Mouse (Mus musculus) embryonic facial prominence, embryonic 14.5 days (tissue): Measurements from ENCODE around the gene Lgalsl. TPM values are rescaled to one million over a fixed set of nuclear protein-coding genes. Genes with fewer than 3 reads are reported as not detected.

Experiments used
- ATAC-seq: fragments of 200-750 bp; cut with Nextera tagmentation; 2 replicates; pipeline ENCODE4 v1.8.0; 2017; ENCODE audit warnings: low read depth, moderate number of reproducible peaks, moderate TSS enrichment
- DNase-seq: peaks from one replicate; pipeline ENCODE4 v3.0.0-alpha.2; 2015; ENCODE audit warnings: low spot score
- H3K27ac ChIP-seq: fragments of 300-500 bp; sonication (generic); replicated peaks from 2 replicates; pipeline ENCODE4 v1.5.1; 2014; ENCODE audit warnings: low read depth, mild to moderate bottlenecking, low read length, moderate library complexity
- H3K27me3 ChIP-seq: fragments of 300-500 bp; sonication (generic); replicated peaks from 2 replicates; pipeline ENCODE4 v1.6.1; 2014; ENCODE audit warnings: low read length; ENCODE audit not compliant: control insufficient read depth, insufficient read depth
- H3K36me3 ChIP-seq: fragments of 300-500 bp; sonication (generic); 2 replicates; pipeline ENCODE4 v1.6.1; 2014; ENCODE audit warnings: low read length, mixed read lengths; ENCODE audit not compliant: control insufficient read depth, insufficient read depth
- H3K4me1 ChIP-seq: fragments of 300-500 bp; sonication (generic); 2 replicates; pipeline ENCODE4 v1.6.1; 2014; ENCODE audit warnings: antibody characterized with exemption, low read length; ENCODE audit not compliant: control insufficient read depth, insufficient read depth
- H3K4me2 ChIP-seq: fragments of 300-500 bp; sonication (generic); 2 replicates; pipeline ENCODE4 v1.6.1; 2014; ENCODE audit warnings: low read depth, mild to moderate bottlenecking, low read length, moderate library complexity, mixed read lengths
- H3K4me3 ChIP-seq: fragments of 300-500 bp; sonication (generic); 2 replicates; pipeline ENCODE4 v1.5.1; 2014; ENCODE audit warnings: low read depth, mild to moderate bottlenecking, low read length
- H3K9ac ChIP-seq: fragments of 300-500 bp; sonication (generic); 2 replicates; pipeline ENCODE4 v1.6.1; 2014; ENCODE audit warnings: low read depth, mild to moderate bottlenecking, low read length, moderate library complexity, mixed read lengths
- H3K9me3 ChIP-seq: fragments of 300-500 bp; sonication (generic); 2 replicates; pipeline ENCODE4 v1.6.1; 2016; ENCODE audit warnings: low read length; ENCODE audit not compliant: control insufficient read depth
- whole genome bisulfite sequencing: fragments of 180-500 bp; shearing (Covaris S2); extraction: QIAGEN DNeasy Blood & Tissue Kit; methylation state at CpG from one replicate; pipeline ENCODE4 v1.1.7; 2014; 5-methylcytosine and 5-hydroxymethylcytosine counted together
- polyA plus RNA-seq: library from polyadenylated mRNA; unstranded; fragments of >200 nt; fragmentation: Nextera tagmentation; extraction: Ambion mirVana; gene quantifications from 2 replicates; pipeline ENCODE4 v1.2.1, GENCODE M21; 2014

The Lgalsl gene
- polyA plus RNA-seq, 1 experiment from 2014 or later = 54.9 TPM

DNA sequence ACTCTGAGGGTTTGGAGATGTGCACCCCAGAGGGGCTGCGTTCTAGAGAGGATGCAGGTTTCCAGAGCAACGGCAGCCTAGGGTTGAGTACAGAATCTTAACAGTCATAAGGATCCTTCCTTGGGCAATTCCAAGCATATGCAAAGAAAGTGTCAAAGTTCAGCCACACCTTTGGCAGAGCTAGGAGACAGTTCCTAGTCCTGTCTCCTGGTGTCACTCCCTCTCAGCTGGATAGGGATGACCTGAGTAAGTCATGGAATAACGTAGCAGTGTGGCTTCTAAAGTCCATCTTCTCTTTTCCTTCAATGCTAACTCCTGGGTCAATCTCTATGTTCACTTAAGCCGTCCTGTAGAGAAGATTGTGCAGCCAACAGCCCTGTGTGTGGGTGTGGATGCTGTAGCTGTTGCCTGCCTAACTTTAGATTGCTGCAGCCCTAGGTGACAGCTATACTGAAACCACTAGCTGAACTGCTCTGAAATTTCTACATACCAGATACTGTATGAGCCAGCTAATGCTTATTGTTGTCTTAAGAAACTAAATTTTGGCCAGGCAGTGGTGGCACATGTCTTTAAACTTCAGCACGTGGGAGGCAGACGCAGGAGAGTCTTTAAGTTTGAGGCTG lies 16.8 kb downstream of the Lgalsl start:
- H3K4me2 ChIP-seq = no peak overlapping the region
- ATAC-seq (no peak), DNase-seq (no peak)
- 81% methylated on average over 6 of the region's 6 CpGs for WGBS
- H3K27ac ChIP-seq = no peak overlapping the region
- H3K9me3 ChIP-seq = no peaks in the 10 kb centered on the region
- H3K4me3 ChIP-seq = no peak overlapping the region
- no peak overlapping the region for H3K9ac ChIP-seq
- no peaks in the 10 kb centered on the region for H3K4me1 ChIP-seq
- H3K27me3 ChIP-seq = no peaks in the 10 kb centered on the region
- no peaks in the 10 kb centered on the region for H3K36me3 ChIP-seq

DNA sequence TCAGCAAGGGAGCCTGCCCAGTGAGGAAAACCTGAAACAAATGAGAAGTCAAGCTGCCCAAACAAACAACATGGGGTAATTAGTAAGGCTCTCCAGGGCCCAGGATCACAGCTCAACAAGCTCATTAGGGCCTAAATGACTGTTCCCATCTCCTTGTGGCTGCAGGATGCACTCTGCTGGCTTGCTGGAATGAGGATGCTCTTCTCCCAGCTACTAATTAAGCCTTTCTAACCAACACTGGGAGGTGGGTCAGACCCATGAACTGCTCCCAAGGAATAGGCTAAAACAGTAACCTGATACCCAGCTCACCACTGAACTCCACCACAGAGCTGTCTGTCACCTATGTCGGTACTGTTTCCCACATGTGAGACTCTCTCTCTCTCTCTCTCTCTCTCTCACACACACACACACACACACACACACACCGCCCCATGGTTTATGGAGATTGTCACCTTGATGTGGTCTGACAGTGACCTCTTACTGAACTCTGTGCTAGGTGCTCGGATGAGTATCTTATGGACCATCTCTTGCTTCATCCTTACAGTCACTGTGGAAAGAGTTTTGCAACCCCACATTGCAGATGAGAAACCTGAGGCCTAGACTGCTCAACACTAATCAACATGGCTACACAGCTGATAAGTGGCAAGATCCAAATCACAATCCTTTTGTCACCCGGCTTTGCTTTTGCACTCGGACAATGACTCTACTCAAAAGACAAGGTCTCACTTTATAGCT lies 18.5 kb downstream of the Lgalsl start:
- H3K27ac ChIP-seq = no peak overlapping the region
- 63% methylated on average over 5 of the region's 5 CpGs for WGBS
- H3K36me3 ChIP-seq = no peaks in the 10 kb centered on the region
- H3K4me2 ChIP-seq = no peak overlapping the region
- no peaks in the 10 kb centered on the region for H3K4me1 ChIP-seq
- no peak overlapping the region for H3K9ac ChIP-seq
- DNase-seq = no peak
- H3K4me3 ChIP-seq = no peak overlapping the region
- H3K27me3 ChIP-seq = no peaks in the 10 kb centered on the region
- H3K9me3 ChIP-seq = no peaks in the 10 kb centered on the region
- ATAC-seq = 0 out of 2 replicates have a peak, but pooled peaks have one; percentile 12

DNA sequence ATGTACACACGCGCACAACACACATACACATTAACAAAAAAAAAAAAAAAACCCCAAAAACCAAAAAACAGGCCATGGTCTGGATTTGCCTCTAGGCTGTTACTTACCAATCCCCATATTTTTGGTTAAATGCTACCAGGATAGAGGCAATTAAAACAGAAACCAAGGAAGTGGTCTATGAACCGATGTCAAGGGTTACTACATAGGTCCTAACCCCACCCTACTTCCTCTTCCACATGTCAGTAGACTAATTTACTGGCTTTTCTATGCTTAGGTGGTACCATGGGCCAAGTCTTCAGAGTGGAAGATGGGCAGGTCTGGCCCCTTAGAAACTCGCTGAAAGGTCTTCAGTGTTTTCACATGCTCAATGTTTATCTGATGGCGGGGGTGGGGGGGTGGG lies 24.2 kb downstream of the Lgalsl start:
- H3K4me2 ChIP-seq = no peak overlapping the region
- ATAC-seq = no peak

DNA sequence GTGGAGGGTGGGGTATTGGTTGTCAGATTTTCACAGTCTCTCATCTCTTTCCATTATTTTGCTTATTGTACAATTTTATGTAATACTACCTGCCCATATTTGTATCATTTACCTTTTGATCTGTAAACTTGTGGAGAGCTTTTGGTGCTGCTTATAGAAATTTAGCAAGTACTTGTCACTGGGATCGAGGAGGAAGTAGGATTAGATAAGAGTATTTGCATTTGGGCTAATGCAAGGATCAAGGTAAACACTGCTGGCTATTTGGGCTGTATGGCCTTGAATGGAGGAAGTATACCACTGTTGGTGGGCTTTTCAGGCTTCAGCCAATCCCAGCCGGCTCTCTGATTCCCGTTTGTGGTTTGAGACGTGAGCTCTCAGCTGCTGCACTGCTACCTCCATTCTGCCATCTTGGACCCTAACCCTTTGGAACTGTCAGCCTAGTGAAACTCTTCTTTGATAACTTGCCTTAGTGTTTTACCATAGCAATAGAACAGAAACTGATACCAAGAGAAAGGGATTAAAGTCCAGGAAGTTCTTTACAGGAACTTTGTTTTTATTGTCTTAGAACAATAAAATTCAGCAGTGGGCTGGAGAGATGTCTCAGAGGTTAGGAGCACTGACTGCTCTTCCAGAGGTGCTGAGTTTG lies 25.1 kb downstream of the Lgalsl start:
- no peaks in the 10 kb centered on the region for H3K27me3 ChIP-seq
- no peak overlapping the region for H3K4me3 ChIP-seq
- no peaks in the 10 kb centered on the region for H3K36me3 ChIP-seq
- no peak overlapping the region for H3K9ac ChIP-seq
- H3K9me3 ChIP-seq = no peaks in the 10 kb centered on the region
- no peak overlapping the region for H3K4me2 ChIP-seq
- DNase-seq = no peak
- no peaks in the 10 kb centered on the region for H3K4me1 ChIP-seq
- H3K27ac ChIP-seq = no peak overlapping the region
- WGBS = 50% methylated on average over 4 of the region's 4 CpGs
- no peak for ATAC-seq

More for the DNA sequence above, 24.2 kb downstream of the Lgalsl start:
- no peak overlapping the region for H3K27ac ChIP-seq
- H3K4me3 ChIP-seq = no peak overlapping the region
- DNase-seq = no peak
- no peak overlapping the region for H3K9ac ChIP-seq
- H3K36me3 ChIP-seq = no peaks in the 10 kb centered on the region
- H3K27me3 ChIP-seq = no peaks in the 10 kb centered on the region
- H3K9me3 ChIP-seq = no peaks in the 10 kb centered on the region
- no peaks in the 10 kb centered on the region for H3K4me1 ChIP-seq
- 81% methylated on average over 5 of the region's 5 CpGs for WGBS

DNA sequence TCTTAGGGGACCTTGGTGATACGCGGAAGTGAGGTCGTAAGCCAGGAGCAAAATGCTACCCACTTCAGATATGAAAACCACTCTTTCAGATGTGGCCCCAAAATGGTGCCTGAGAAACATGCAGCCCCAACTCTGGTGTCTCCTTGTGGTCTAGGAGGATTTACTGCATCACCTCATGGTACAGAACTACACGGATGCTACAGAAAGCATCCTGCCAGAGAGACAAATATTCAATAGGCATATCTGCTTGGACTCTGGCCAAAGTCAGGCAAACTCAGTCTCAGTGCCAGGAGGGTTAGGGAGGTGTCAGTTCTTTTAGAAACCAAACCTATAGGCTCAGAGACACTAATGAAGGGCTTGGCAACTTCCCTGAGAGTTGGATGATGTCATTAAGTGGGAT lies 26.4 kb downstream of the Lgalsl start:
- H3K9me3 ChIP-seq = no peaks in the 10 kb centered on the region
- H3K4me1 ChIP-seq = no peaks in the 10 kb centered on the region
- no peak overlapping the region for H3K4me2 ChIP-seq
- no peak for ATAC-seq
- no peak for DNase-seq
- no peak overlapping the region for H3K4me3 ChIP-seq
- H3K36me3 ChIP-seq = no peaks in the 10 kb centered on the region
- H3K9ac ChIP-seq = no peak overlapping the region
- 90% methylated on average over 4 of the region's 4 CpGs for WGBS
- H3K27ac ChIP-seq = no peak overlapping the region
- H3K27me3 ChIP-seq = no peaks in the 10 kb centered on the region

DNA sequence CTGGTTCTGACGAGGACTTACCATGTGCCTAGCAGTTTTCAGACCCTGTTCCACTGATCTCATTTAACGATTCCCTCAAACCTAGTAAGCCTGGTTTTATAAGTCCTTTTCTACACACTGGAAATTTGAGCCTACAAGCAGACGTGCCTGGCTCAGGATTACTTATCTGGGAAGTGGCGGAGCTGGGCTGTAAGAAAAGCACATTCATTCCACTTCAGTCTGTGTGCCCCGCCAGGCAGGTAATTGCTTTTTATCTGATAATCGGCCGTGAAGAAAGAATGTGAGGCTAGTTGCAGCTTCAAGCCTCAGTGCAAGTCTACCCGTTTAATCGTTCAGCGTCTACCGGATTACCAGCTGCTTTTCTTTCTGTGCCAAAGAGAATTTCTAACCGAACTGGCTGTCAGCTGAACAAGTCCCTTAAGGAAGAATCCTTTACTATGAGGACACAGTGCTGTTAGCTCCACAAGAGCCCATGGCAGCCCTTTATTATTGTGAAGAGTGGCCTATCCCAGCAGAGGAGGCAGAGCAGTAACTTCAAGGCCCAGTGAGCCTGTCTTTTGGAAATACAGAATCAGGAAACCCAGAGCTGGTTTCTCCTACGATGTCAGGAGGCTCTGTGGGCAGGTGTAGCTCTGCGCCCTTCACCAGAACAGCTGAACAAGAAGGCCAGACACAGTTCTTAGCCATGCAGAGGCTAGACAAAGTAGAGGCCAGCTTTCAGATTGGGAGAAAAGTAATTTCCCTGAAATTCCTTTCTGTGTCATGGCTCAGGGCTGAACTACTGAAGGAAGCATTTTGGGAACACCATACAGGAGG lies 30.4 kb downstream of the Lgalsl start:
- Histone ChIP-seq H3K4me2 (peak overlapping the region; percentile 15), H3K36me3 (no peaks in the 10 kb centered on the region), H3K4me1 (no peaks in the 10 kb centered on the region), H3K27ac (0 out of 2 replicates have a peak overlapping the region, but pooled peaks have one; percentile 53), H3K9ac (peak overlapping the region; percentile 23; the same call in 1 of the 2 replicates), H3K27me3 (no peaks in the 10 kb centered on the region), H3K9me3 (0 out of 2 replicates have a peak, but pooled peaks cover 6% of the 10 kb centered on the region), H3K4me3 (no peak overlapping the region)
- ATAC-seq (peak; percentile 83), DNase-seq (peak; percentile 83)
- WGBS = 18% methylated on average over 14 of the region's 14 CpGs

DNA sequence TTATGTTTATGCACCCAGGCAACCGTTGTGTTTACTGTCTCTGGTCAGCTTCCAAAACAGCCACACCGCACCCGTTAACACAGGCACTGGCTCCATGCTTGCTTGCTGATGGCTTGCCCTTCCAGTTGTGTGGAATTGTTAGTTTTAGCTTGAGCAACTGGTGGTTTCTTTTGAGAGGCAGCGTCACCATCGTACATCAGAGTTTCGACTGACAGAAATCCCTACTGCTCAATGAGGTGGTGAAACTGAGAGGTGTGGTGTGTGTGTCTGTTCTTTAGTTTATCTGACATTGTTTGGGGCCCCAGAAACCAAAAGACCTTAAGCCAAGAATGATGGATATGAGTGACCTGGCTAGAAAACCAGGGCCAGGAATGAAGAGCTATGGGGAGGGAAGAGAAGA lies 33.0 kb downstream of the Lgalsl start:
- no peak for ATAC-seq
- Histone ChIP-seq H3K27me3 (no peaks in the 10 kb centered on the region), H3K4me2 (no peak overlapping the region), H3K4me3 (no peak overlapping the region), H3K27ac (no peak overlapping the region), H3K9me3 (0 out of 2 replicates have a peak, but pooled peaks cover 6% of the 10 kb centered on the region), H3K36me3 (no peaks in the 10 kb centered on the region), H3K4me1 (no peaks in the 10 kb centered on the region), H3K9ac (no peak overlapping the region)
- WGBS = 97% methylated on average over 6 of the region's 6 CpGs
- DNase-seq = no peak

DNA sequence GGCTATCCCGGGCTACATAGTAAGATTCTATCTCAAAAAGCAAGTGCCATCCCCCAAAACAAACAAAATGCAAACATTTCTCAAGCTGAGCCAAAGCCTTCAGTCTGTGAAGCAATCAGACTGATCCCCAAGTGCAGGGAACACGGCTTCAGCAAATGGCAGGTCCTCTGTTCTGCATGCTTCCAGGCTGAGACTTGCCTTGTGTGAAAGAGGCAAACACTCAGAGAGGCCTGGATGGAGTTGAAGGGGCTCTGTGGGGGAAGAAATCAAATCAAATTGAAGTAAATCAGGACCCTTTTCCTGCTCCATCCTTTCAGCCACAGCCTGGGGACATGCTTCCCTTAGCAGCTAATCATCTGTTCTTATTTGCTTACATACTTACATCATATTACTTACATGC lies 35.4 kb downstream of the Lgalsl start:
- H3K4me1 ChIP-seq = no peaks in the 10 kb centered on the region
- no peaks in the 10 kb centered on the region for H3K36me3 ChIP-seq
- H3K4me2 ChIP-seq = no peak overlapping the region
- no peak for ATAC-seq
- 0 out of 2 replicates have a peak, but pooled peaks cover 6% of the 10 kb centered on the region for H3K9me3 ChIP-seq
- no peak overlapping the region for H3K9ac ChIP-seq
- H3K4me3 ChIP-seq = no peak overlapping the region
- no peak overlapping the region for H3K27ac ChIP-seq
- H3K27me3 ChIP-seq = no peaks in the 10 kb centered on the region
- DNase-seq = no peak
- 31% methylated on average over 2 of the region's 2 CpGs for WGBS
